Mouse (Mus musculus) embryo, embryonic 10.5 days (tissue): ENCODE data around the gene Tmem87a.
A peak's percentile ranks its signal among the peaks of the same experiment; 100 is the strongest.

Experiments
- DNase-seq: peaks from one replicate; pipeline ENCODE4 v3.0.0-alpha.2; 2015; ENCODE audit warnings: low spot score

Tmem87a gene

GRCm38 (mm10) chr2:120366501-120366900, 37.4 kb downstream of the Tmem87a start:
- DNase-seq, result no peak

GRCm38 (mm10) chr2:120360425-120360824, 43.5 kb downstream of the Tmem87a start:
- DNase-seq, result no peak

DNA sequence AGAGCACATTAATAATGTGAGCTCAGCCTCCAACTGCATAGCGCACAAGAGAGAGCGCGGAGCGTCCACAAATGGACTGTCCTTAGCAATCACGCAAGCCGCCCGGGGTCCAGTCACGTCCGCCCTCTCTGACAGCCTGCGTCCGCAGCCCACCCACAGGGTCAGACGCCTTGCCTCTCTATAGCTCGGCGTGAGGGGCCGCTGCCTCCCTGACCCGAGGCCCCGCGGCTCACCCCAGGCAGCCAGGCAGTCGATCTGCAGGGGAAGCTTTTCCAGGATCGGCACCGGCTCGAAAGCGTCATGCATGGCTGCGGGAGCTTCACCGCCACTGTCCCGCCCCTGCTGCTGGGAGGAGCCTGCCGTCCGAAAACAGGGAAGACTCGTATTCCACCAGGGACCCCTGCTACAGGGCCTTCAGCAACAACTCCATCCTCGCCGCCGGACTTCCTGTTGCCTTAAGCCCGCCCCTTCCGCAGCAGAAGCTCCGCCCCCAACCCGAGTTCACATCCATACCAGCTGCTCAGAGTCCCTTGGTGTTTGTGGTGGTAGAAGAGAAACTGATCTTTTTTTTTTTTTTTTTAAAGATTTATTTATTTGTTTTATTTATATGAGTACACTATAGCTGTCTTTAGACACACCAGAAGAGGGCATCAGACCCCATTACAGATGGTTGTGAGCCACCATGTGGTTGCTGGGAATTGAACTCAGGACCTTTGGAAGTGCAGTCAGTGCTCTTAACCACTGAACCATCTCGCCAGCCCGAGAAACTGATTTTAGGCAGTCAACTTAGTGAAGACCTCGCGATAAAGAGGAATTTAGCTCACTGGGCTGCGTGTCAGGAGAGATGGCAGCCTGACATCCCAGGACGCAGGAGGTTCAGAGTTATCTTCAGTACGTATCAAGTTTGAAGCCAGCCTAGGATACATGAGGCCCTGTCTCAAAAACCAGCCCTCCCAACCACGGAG, 50.9 kb downstream of the Tmem87a start, which contains the start of gene Vps39:
TSS of gene Vps39 (minus strand) at position 456 of the 965 bp plus-strand sequence.
- DNase-seq, result peak; percentile 94

DNA sequence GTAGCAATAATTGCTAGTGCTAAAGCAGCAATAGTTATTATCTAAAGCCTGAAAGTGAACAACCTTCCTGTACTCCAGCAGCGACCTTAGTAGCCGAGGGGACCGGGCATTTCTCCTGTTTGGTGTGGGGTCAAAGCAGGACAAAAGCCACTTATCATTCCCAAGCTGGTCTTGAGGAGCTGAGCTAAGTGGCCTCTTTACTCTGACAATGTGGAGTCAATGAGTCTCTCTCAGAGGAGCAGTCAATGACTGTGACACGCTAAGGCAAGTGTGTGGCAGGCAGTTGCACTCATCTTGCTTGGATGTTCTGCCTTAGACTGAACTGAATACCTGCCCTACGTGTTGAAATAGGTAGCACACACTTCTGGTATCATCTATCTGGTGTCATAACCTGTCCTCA, 52.6 kb downstream of the Tmem87a start:
- no peak for DNase-seq

- no peak for DNase-seq
These were observed 55.8 kb downstream of the Tmem87a start for GRCm38 (mm10) chr2:120348120-120348519.

DNA sequence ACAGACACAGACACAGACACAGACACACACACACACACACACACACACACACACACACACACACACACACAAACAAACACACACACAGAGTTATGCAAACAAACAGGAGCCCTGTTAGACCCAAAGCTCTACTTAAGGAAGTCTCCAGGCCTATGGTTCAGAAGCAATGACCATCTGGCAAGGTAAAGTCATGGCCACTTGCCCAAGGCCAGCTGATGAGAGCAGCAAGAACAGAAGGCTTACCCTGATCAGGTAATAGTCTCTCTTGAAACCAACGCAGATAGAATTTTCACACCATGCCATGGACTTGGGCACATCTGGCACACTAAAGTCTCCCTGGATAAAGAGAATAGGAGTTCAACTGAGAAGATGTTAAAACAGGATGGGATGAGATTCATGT, 62.2 kb downstream of the Tmem87a start:
- DNase-seq, result no peak

- DNase-seq, result peak; percentile 4
These were observed 66.0 kb downstream of the Tmem87a start for GRCm38 (mm10) chr2:120337886-120338285.

DNA sequence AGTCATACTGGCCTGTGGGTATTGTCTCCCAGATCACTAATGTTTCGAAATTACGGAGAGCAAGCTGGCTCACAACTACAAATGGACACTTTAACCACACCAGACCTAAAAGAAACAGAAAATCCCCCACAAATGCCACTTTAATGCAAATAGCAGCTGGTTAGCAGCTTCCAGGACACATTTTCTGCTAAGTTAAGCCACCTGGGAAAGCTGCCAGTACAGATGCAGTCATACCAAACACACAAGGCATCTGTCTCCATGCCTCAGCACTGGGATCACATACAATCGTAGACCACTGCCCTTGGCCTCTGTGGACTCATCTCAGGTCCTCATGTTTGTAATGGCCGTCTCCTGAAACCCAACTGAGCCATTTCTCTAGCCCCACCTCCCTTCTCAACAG, 72.3 kb downstream of the Tmem87a start:
- DNase-seq, result no peak

GRCm38 (mm10) chr2:120315077-120315476, 88.8 kb downstream of the Tmem87a start:
- DNase-seq, result no peak

- no peak for DNase-seq
These were observed 89.4 kb downstream of the Tmem87a start for GRCm38 (mm10) chr2:120314487-120314886.

- no peak for DNase-seq
These were observed 89.9 kb downstream of the Tmem87a start, which contains the start of gene Pla2g4f for GRCm38 (mm10) chr2:120313976-120314375. Gene Pla2g4f (minus strand): TSS chr2:120314165.

DNA sequence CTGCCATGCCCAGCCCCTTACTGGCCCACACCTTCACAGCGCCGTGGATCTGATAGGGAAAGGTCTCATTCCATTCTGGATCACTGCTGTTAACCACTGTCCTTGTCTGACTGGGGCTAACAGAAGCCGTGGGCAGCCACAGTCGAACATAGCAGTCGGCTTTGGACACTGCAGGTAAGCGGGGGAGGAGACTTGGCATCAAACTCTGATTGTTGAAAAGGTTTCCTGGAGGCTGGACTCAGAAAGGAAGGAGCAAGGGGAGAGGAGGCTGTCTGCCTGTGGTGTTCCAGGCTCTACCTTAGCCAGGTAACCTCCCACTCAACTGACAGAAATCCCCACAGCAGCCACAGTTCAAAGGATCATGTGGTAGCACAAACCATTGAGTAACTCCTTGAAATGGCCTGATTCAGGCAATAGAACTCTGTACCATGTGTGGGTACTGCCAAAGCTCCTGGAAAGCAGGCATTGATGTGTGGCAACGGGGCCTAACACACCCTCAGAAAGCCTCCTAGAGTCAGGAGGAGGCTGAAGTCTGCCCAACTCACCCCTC, 91.6 kb downstream of the Tmem87a start:
- no peak for DNase-seq
